Mouse (Mus musculus) adipocyte (in vitro differentiated cells): ENCODE results near the gene Ypel2.

Source experiments
- DNase-seq: peaks from one replicate; pipeline ENCODE4 v3.0.0-alpha.2; 2016; ENCODE audit warnings: low spot score

Ypel2 gene

GRCm38 (mm10) chr11:86961510-86962303 lies 31.8 kb downstream of the Ypel2 start:
- no peak for DNase-seq

DNA sequence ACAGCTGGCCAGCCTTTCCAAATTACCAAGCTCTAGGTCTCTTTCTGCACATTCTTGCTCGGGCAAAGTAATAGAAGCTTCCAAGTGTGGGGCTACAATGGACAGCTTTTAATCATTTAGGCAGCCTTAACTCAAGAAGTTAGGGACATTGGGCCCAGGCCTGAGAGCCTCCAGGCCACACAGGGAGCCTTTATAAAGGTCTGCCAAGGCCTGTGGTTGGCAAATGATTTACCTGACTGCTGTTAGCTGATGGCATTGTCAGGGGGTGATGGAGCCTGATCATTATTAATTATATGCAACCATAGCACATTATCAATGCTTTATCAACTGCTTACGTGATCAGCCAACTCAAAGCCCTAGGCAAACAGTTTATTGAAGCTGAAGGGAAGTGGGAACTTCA lies 33.2 kb downstream of the Ypel2 start:
- DNase-seq: no peak

DNA sequence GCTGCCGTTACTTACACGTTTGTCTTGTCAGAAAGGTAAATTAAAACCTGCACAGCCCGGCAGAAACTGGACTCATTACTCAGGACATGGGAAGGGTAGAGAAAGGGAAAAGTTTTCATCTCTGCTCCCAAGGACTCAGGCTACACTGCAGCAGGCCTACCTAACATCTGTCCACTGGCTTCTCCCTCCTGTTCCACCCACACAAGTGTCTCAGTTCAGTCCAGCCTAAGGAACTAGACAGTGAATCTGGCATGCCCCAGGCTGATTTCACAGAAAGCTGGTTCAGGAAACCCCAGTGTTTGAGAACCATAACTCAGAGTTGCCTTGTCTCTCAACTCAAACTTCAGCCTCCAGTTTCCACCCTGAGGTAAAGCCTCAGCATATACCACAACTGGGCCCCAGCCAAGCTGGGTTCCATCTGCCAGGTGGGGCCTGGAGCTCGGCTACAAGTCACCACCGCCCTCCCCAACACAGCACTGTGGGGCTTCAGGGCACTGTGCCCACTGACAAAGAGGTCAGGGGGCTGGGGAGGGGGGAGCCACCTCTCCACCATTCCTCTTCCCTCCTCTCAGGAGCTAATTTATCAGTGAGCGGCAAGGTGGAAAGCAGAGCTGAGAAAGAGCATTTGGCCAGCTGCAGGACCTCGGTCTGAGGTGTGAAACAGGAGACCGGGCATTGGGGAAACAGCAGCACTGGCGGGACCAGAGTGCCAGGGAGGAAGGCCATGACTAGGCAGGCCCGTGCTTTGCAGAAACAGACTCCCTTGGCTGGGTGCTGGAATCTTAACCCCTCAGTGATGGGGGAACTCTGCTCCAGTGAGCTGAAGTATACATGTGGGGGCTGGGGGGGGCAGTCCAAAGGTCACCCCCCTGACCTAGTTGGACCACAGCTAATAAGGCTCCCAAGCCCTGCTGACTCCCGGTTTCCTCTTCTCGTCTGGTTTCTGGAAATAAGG lies 34.5 kb downstream of the Ypel2 start:
- no peak for DNase-seq

- no peak for DNase-seq
These were observed 35.3 kb downstream of the Ypel2 start for GRCm38 (mm10) chr11:86958182-86958581.

- DNase-seq: no peak
These were observed 37.1 kb downstream of the Ypel2 start for GRCm38 (mm10) chr11:86956363-86956762.

DNA sequence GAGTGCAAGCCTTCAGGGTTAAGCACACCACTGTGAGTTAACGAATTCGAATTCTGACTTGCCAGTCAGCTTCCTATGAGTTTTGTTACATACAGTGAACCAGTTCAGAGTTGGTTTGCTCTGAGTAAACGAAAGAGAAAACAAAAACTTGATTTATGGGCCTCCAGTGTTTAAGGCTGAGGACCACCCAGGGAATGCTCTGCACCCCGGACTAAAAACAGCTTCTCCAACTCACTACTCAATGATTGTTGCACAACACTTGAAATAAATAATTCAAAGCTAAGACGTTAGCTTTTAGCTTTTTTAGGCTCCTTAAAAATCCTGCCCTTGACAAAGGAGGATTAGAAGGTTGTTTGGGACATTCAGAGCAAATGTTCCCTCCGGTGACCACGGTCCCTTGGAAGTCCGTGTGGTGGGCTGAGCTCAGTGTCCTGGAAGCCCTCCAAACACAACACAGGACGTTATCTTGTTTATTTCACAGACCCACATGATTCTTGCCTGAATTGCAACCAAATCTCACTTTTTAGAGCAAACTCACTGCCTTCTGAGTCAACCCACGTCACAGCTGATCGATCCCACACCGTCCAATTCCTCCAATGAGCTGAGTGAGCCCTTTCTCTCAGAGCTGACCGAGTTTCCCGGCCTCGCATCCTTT lies 38.8 kb downstream of the Ypel2 start:
- DNase-seq: peak; percentile 18

GRCm38 (mm10) chr11:86953096-86953495 lies 40.4 kb downstream of the Ypel2 start:
- peak; percentile 75 for DNase-seq

DNA sequence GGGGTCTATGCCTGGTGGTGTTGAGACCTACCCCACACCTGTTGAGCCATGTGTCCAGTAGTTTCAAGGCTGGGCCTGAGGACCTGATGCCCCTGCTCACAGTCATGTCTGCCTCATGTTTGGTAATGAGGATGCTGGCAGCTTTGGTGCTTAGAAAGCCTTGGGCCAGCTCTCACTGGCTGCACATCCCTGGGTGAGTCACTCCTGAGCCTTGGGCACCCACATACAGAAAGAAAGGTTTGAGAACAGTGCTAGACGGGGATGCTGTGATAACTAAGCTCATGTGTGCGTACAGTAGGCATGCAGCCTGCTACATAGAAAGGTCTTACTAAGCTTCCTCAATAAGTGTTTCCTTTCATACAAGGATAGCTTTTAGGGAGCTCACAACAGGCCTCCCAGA lies 40.8 kb downstream of the Ypel2 start:
- no peak for DNase-seq

- no peak for DNase-seq
These were observed 41.8 kb downstream of the Ypel2 start for GRCm38 (mm10) chr11:86951672-86952071.

- no peak for DNase-seq
These were observed 43.0 kb downstream of the Ypel2 start for GRCm38 (mm10) chr11:86950491-86950890.

DNA sequence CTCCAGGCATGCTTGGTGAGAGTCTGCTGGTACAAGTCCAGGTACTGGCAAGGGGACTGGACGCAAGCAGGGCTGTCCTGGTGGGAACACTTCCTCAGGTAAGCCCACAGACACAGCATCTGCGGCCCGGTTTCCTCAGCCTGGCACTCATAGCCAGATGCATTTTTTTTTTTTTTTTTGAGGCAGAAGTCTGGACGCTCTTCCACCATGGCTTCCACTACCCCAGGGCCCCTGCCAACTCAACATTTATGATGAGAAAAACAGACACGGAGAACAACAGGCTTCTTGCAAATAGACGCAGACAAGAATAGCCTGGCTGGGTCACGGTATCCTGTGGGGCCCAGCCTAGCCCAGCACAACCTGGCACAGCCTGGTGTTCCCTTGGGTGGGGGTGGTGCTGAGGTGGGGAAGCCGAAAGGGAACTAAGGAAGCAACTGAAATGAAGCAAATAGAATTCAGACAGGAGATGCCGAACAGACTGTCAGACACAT lies 43.5 kb downstream of the Ypel2 start:
- DNase-seq: no peak

- DNase-seq: no peak
These were observed 46.8 kb downstream of the Ypel2 start for GRCm38 (mm10) chr11:86946644-86947195.

GRCm38 (mm10) chr11:86945933-86946332 lies 47.6 kb downstream of the Ypel2 start:
- DNase-seq: no peak

DNA sequence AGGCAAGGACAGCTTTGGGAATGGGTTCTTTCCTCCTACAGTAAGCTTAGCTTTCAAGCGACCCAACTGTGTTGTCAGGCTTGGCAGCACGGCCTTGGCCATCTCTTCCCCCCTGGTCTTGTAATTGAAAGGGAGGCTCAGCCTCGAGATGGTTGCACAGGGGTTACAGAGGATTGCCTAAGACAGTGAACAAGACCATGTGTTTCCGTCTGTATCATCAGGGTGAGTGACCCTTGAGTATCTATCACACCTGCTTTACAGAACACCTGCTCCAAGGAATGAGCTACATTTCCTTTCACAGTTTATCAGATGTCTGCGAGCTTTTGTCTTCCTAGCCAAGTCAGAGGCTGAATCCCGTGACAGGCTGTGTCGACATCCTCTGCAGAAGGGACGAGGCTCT lies 48.4 kb downstream of the Ypel2 start:
- no peak for DNase-seq

GRCm38 (mm10) chr11:86944539-86944938 lies 49.0 kb downstream of the Ypel2 start:
- peak; percentile 43 for DNase-seq

DNA sequence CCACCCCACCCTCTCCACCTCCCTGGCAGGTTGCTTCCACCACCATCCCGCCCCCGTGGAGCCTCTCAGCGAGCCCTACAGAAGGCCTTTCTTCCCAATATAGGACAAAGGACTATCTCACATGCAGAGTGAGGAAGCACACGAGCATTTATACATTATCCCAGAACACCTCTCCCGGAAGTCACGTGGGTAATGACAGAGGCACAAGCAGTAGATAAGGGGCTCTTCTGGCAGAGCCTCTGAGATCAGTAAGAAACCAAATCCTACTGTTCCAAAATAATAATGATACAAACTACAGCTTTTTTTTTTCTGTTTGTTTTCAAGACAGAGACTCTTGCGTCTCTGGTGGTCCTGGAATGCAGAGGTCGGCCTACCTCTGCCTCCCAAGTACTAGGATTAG lies 51.6 kb downstream of the Ypel2 start:
- no peak for DNase-seq

DNA sequence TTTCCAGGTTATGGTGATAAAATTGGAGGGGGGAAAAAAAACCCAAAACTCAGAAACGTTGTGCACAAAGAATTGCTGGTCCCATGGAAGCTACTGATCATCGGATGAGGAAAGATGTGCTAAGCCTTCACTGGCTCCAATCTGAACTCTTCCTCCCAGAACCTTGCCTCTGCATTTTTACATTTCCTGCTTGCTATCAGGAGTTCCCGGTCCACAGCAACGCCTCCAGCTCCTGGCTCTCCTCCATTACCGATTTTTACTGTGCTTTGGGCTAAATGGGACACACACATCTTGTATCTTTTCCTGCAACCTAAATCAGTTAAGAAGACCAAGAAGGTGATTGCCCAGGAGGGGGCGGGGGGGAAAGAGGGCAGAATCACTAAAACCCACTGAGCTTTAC lies 54.0 kb downstream of the Ypel2 start:
- DNase-seq: no peak

GRCm38 (mm10) chr11:86938551-86938950 lies 55.0 kb downstream of the Ypel2 start:
- DNase-seq: no peak

DNA sequence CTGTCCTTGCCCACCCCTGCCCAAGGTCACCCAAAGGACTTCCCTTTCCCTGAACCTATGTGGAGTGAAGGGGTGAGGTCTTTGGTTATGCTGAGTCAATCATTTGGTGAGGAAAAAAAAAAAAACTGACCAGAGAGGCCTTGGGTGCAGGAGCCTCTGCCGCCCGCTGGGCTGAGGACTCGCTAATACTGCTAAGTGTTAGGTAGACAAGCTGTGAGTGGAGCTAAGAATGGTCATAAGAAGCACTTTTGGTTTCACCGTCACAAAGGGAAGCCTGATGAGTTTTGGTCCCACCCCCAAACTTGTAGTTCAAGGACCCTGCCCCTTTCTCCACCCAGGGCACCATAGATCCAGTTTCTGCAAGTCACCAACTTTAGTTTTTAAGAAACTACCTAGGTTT lies 55.4 kb downstream of the Ypel2 start:
- DNase-seq: no peak

- no peak for DNase-seq
These were observed 56.6 kb downstream of the Ypel2 start for GRCm38 (mm10) chr11:86936938-86937337.

DNA sequence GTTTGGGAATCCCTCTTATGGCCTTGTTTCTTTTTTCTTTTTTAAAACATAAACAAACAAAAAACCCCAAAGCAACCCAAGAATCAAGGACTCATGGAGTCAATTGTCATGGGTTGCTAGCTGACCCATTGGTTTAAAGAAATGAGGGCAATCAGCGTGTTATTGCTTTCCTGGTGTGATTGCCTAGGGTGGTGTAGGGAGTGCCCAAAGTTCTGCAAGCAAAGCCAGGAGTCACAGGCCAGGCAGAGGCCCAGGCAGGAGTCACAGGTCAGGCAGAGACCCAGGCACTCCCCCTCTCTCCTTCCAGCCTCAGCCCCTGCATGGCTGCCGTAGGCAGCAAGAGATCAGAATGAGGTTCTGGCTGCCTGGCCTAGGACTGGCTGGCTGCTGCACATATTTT lies 58.6 kb downstream of the Ypel2 start:
- DNase-seq: no peak

GRCm38 (mm10) chr11:86932201-86932600 lies 61.3 kb downstream of the Ypel2 start:
- DNase-seq: no peak
